Mouse (Mus musculus) ES-Bruce4 (cell line): Measurements from ENCODE around the gene Ift46.

Experiments
- CTCF ChIP-seq: IDR thresholded peaks from one replicate; pipeline ENCODE4 v1.8.1; 2011; ENCODE audit warnings: low read depth, low read length
- EP300 ChIP-seq: IDR thresholded peaks from 2 replicates; pipeline ENCODE4 v1.6.1; 2011; ENCODE audit warnings: low read depth, low read length; ENCODE audit not compliant: insufficient read depth
- POLR2A ChIP-seq: IDR thresholded peaks from one replicate; pipeline ENCODE4 v1.8.1; 2011; ENCODE audit warnings: low read length; ENCODE audit not compliant: insufficient read depth

GRCm38 (mm10) chr9:44802808-44803450 lies 35.2 kb downstream of the Ift46 start, which contains the start of gene Ttc36:
- TF ChIP-seq CTCF = no peak
- no peak for TF ChIP-seq POLR2A
- TF ChIP-seq EP300 = no peak
